Mouse (Mus musculus) naive thymus-derived CD4-positive, alpha-beta T cell, adult 2 months (primary cell): ENCODE data around the gene Agr2.

Source experiments
- DNase-seq: peaks from one replicate; pipeline ENCODE4 v3.0.0-alpha.2; 2011; ENCODE audit warnings: low read depth

Agr2 gene

GRCm38 (mm10) chr12:36026126-36026525, 33.4 kb downstream of the Agr2 start:
- DNase-seq = no peak

GRCm38 (mm10) chr12:36027171-36027570, 34.5 kb downstream of the Agr2 start:
- no peak for DNase-seq

GRCm38 (mm10) chr12:36028968-36029645, 36.4 kb downstream of the Agr2 start:
- peak; percentile 35 for DNase-seq

- DNase-seq = no peak
Observed at GRCm38 (mm10) chr12:36029687-36030086, 37.0 kb downstream of the Agr2 start.

- DNase-seq = no peak
Observed at GRCm38 (mm10) chr12:36030660-36031363, 38.1 kb downstream of the Agr2 start.

GRCm38 (mm10) chr12:36032419-36032818, 39.7 kb downstream of the Agr2 start:
- no peak for DNase-seq

- no peak for DNase-seq
Observed at GRCm38 (mm10) chr12:36035501-36035900, 42.8 kb downstream of the Agr2 start.

- no peak for DNase-seq
Observed at GRCm38 (mm10) chr12:36036121-36036520, 43.4 kb downstream of the Agr2 start.

- peak; percentile 72 for DNase-seq
Observed at GRCm38 (mm10) chr12:36036776-36037175, 44.1 kb downstream of the Agr2 start.

GRCm38 (mm10) chr12:36039541-36040084, 46.9 kb downstream of the Agr2 start:
- DNase-seq = peak; percentile 67

- DNase-seq = peak; percentile 49
Observed at GRCm38 (mm10) chr12:36040571-36041280, 48.0 kb downstream of the Agr2 start.

GRCm38 (mm10) chr12:36041281-36041589, 48.5 kb downstream of the Agr2 start:
- DNase-seq = no peak

- peak; percentile 78 for DNase-seq
Observed at GRCm38 (mm10) chr12:36041703-36042347, 49.1 kb downstream of the Agr2 start.

- DNase-seq = peak; percentile 93
Observed at GRCm38 (mm10) chr12:36042348-36042778, 49.7 kb downstream of the Agr2 start, which contains the start of gene Tspan13. TSS of gene Tspan13 (minus strand) at chr12:36042500.

GRCm38 (mm10) chr12:36044691-36045090, 52.0 kb downstream of the Agr2 start:
- DNase-seq = no peak

- DNase-seq = no peak
Observed at GRCm38 (mm10) chr12:36046196-36046595, 53.5 kb downstream of the Agr2 start.

- DNase-seq = no peak
Observed at GRCm38 (mm10) chr12:36047593-36047992, 54.9 kb downstream of the Agr2 start.

GRCm38 (mm10) chr12:36050276-36050675, 57.6 kb downstream of the Agr2 start:
- DNase-seq = no peak
